Mouse (Mus musculus): ENCODE data around the gene Ndufaf8.
A peak's percentile ranks its signal among the peaks of the same experiment; 100 is the strongest.

GRCm38 (mm10) chr11:120149510-120150200, 50.9 kb downstream of the Ndufaf8 start:
- no peak for TF ChIP-seq NELFE (IDR thresholded peaks at IDR 0.05; ENCODE audit: low read depth, low read length)
- no peak for TF ChIP-seq PAX5 (IDR thresholded peaks at IDR 0.05; ENCODE audit: low read length)
- no peak for TF ChIP-seq CTCF (conservative IDR thresholded peaks at IDR 0.05 in 1 of 2, IDR thresholded peaks at IDR 0.05 in 1 of 2; ENCODE audit: low read depth in 2 of 2, low read length in 2 of 2)
- TF ChIP-seq GABPA (IDR thresholded peaks at IDR 0.05; ENCODE audit: insufficient replicate concordance, low read depth, low read length): no peak
- no peak for TF ChIP-seq MAX (IDR thresholded peaks at IDR 0.05; ENCODE audit: low read length)
- no peak for TF ChIP-seq KAT2A (IDR thresholded peaks at IDR 0.05; ENCODE audit: insufficient replicate concordance, low read length)
- no peak for TF ChIP-seq MYC (IDR thresholded peaks at IDR 0.05; ENCODE audit: low read depth, low read length)
- TF ChIP-seq ZNF384 (IDR thresholded peaks at IDR 0.05; ENCODE audit: low read depth, low read length): no peak
- TF ChIP-seq CHD1 (IDR thresholded peaks at IDR 0.05; ENCODE audit: low read depth, low read length): no peak
- no peak for TF ChIP-seq UBTF (IDR thresholded peaks at IDR 0.05; ENCODE audit: low read depth, low read length)
- no peak for TF ChIP-seq POLR2A (IDR thresholded peaks at IDR 0.05; ENCODE audit: low read depth, low read length)
- TF ChIP-seq USF1 (IDR thresholded peaks at IDR 0.05; ENCODE audit: low read depth, low read length): no peak
- TF ChIP-seq USF2 (conservative IDR thresholded peaks at IDR 0.05; ENCODE audit: low read depth, low read length): no peak
- peak; percentile 41; the same call in 1 of the 2 replicates for TF ChIP-seq MAFK (IDR thresholded peaks at IDR 0.05; ENCODE audit: insufficient replicate concordance, low read length)
